Mouse (Mus musculus) erythroblast, adult 5-6 weeks (primary cell): Measurements from ENCODE around the gene Tln2. TPM values are rescaled to one million over a fixed set of nuclear protein-coding genes. Genes with fewer than 3 reads are reported as not detected.

Source experiments
- ATAC-seq: replicated peaks from 2 replicates; pipeline ENCODE4 v1.8.0; 2016; ENCODE audit warnings: moderate number of reproducible peaks, mild to moderate bottlenecking, moderate TSS enrichment, inconsistent platforms; ENCODE audit not compliant: poor library complexity, low FRiP score, severe bottlenecking
- total RNA-seq, 2 experiments: library from RNA; stranded (forward) in 1 of 2; stranded (reverse) in 1 of 2; fragments of 150-400 nt in 1 of 2; fragments of 200-764, 138-1000 nt in 1 of 2; gene quantifications; 2 replicates each; pipeline versions ENCODE4 v1.2.3 to v1.2.4; 2015 to 2017; ENCODE audit warnings: low replicate concordance in 2 of 2

The Tln2 gene
- total RNA-seq, 2 experiments from 2014 or later, result 0.51 TPM; not detected in 1

DNA sequence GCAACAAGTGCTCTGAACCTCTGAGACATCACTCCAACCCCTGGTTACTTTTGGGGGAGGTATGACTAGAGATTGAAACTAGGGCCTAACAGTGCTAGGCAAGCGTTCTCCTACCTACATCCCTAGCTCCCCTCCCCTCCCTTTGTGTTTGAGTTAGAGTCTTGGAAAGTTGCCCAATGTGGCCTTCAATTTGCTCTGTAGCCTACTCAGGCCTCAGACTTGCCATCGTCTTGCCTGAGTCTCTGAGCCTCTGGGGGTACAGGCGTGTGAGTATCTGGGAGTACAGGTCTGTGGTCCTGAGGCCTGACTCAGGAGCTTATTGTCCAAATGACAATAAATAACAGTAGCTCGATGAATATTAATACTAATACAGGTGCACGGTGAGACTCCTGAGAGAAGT is 317.8 kb downstream of the Tln2 start:
- no peak for ATAC-seq

DNA sequence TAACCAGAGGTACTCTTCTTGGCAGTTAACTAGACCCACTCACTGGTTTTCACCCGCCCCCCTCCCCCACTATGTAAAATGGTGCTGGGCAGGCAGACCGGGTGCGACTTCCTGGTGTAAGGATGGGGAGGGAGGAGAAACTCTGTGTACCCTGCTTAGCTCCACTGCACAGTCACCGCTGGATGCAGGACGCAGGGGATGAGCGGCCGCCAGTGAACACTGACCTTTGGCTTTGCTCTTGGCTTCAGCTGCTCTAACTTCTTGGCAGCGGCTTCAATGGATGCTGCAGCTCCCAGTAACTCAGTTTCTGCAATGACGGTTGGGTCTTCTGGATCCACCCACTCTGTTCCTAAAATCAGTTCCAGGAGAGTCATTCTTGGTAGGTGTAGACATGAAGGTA is 319.0 kb downstream of the Tln2 start:
- ATAC-seq, result no peak

DNA sequence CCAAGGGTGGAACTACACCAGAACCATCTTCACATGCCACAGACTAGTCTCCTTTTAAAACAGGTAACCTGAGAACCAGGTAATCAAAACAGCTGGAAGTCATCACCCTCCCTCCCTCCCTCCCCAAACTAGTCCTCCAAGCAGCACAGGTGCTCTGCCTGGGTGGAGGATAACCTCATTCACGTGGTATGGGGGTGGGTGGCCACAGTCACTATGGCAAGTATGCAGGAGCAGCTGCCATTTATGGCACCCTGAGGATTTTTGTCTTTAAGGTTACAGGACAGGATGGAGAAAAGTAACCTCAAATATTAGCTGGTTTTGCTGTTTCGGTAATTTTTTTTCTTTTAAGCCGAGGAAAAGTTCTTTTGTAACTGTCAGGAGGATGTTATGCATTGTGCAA is 322.5 kb downstream of the Tln2 start:
- no peak for ATAC-seq

DNA sequence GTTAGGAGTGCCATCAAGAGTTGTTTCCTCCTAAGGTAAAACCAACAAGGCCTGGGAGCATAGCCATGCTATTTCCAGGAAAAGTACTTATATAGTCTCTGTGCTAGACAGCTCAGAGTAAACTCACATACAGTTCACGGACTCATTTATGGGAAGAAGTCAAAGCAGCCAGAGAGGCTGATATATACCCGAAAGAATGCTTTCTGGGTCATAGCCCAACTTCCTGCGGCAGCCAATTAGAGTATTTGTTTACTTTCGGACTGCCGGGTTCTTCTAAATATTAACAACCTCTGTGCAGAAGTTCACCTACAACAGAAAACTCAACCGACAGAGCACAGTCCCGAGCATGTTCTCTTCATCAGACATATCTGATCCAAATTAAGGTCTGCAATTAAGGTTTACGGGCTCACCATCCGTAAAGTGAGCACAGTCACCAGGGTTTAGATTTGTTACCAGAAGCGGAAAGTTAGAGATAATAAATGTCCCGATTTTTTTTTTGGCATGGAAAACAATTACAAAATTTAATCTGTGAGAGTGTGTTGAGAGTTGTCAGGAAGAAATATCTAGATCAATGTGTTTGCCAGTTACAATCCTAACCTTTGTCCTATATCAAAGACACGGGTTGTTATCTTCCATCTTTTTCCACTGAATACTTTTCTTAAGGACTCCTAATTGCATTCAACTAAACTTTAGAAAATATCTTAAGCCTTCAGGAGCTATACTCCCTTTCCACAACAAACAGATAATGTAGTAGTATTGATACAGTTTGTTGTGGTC is 323.9 kb downstream of the Tln2 start:
- no peak for ATAC-seq

DNA sequence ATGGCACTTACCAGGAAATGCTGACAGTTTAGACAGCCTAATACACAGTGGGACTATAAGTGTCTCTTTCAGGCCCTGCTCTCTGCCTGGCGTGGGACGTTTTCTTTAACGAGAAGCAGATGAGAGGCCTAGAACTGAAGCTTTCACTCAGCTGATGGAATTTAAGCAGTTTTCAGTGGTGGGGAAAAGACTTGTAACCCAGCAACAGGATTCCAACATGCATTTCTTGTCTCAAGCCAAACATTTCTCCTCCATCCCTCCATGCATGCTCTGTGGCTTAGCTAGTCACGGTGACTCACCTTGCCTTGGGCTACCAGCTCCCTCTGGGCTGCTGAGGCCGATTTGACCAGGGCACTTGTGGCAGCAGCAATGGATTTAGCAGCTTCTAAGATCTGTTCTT is 330.5 kb downstream of the Tln2 start:
- ATAC-seq, result no peak

DNA sequence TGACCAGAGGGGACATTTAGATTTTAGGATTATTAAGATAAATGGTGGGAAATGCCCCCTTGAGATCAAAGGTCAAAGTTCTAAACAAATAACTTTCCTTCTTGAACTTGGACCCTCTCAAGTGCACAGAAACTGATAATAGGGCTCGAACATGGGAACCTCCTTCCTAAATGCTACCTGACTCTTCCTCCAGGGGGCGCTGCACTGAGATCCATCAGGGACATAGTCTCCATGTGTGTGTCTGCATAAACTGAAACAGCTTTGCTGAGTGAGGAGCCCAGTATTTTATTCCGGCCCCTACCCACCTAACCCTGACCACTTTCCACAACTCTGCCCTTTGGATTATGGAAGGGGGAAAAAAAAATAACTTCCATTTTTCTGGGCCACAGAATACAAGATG is 339.1 kb downstream of the Tln2 start:
- ATAC-seq, result no peak

DNA sequence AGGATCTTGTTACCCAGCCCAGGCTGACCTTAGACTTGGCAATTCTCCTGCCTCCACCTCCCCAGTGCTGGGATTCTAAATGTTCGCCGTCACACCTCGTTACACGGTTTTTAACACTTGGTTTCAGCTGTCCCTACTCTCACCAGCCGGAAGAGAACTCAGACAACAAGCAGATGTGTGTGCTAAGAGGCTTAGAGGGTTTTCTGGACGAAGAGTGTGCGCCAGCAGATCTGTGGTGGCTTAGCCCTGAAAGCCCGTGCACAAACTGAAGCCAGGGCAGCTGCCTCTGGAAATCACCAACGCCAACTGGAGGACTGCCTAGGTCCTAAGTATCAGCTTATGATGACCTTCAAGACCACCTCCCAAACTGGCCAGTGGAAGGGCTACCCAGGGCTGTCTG is 341.5 kb downstream of the Tln2 start:
- no peak for ATAC-seq

DNA sequence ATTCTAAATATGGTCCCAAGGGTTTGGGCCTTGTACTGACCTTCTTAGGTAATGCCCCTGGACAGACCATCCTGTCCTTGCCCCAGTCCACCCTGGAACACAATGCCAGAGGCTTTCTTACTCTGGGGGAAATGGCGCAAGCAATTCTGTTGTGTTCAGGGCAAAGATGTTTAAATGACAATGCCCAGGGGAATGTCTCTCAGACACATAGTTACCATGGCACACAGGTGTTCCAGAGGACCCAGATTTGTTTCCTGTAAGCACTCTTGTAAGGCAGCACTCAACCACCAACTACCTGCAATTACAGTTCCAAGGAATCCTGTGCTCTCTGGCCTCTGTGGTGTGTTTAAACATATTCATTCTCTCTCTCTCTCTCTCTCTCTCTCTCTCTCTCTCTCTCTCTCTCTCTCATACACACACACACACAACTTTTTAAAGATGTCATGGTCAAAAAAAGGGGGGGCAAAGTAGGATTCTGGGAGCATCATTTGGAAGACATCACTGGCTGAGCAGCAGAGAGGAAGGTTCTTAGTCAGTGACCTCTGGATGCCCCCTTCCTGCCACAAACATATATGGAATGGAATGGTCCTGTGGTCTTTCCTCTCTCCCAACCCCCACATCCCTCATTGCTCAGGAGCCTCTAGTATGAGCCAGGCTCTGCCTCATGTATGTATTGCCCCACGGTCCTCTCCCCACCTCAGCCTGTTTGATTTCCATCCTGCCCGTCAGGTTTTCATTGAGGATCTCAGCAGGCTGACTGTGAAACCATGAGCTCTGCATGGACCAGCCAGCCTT is 345.1 kb downstream of the Tln2 start:
- no peak for ATAC-seq

DNA sequence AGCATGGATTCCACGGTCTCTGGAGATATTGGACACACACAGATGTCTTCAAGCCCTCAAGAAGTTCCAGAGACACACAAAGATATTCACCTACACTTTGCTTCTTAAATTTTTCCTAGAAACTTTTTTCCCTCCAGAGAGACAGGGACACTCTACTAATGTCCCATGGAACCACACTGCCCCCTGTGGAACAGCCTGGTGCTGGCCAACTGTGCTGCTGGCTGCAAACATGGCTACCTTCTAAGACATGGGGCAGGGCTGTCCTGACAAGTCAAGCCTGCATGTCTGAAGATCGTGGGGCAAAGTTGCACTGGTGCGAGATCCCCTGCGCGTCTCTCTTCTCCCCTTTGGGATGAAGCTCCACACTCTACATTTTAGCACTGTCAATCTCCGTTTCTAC is 346.2 kb downstream of the Tln2 start:
- ATAC-seq, result no peak

DNA sequence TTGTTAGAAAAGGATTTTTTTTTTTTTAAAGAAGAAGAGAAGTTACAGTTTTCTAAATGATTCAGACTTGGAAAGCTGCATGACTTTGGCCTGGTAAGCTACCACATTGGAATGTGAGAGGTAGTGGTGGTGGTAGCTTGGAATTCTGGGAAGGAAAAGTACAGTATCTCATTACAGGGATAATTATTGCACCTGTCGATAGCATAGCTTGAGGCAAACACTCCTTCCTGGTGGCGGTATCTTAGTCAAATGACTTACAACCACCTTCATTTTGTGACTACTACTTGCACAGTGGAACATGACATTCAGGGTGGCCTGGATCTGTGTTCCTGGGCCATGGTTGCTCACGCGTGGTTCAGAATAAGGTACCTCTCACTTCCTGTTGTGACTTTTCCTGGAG is 348.3 kb downstream of the Tln2 start:
- ATAC-seq, result no peak

DNA sequence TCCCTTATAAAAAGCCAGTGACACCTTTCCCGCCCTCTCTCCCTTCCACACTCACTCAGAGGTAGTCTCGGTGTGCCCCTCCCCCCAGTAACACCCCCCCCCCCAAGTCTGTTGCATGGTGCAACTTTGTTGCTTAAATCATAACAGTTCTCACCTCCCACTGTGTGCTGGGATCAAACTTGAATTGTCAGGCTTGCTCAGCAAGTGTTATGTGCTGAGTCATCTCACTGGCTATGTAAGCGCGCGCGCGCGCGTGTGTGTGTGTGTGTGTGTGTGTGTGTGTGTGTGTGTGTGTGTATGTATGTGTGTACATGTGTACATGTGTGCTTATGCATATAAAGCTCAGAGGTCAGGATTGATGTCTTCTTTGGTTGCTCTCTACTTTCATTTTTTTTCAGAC is 350.1 kb downstream of the Tln2 start:
- ATAC-seq, result no peak

DNA sequence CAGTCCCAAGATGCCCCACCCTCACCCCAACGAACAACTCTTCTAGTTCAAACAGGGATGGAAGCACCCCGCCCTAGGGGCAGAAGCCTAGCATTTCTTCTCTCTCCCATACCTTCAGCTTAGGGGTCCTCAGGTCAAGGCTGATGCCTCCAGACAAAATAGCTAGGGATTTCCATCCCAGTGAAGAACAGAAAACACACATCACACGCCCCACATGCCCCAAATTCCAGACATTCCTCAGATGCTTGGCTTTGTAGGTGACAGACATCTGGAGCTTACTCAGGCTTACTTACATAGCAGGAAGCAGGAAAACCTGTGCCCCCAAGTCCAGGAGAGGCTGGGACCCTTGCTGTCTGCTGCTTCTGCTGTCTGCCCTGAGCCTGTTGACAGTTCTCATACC is 351.1 kb downstream of the Tln2 start:
- no peak for ATAC-seq

DNA sequence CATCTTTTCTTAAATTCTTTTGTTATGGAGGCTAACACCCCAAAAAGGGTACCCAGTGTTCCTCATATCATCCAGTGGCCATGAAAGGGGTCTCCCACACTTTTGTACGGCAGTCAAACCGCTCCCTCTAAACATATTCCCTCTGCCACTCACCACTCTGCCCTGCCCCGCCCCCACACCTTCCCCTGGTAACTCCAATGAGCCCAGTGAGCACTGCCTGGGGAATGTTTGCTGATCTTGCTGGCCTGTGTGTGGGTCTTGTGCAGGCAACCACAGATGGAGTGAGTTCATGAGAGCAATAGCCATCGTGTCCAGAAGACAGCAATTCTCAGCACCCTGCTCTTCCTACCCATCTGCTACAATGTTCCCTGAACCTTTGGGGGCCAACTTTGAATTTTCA is 354.3 kb downstream of the Tln2 start:
- no peak for ATAC-seq

DNA sequence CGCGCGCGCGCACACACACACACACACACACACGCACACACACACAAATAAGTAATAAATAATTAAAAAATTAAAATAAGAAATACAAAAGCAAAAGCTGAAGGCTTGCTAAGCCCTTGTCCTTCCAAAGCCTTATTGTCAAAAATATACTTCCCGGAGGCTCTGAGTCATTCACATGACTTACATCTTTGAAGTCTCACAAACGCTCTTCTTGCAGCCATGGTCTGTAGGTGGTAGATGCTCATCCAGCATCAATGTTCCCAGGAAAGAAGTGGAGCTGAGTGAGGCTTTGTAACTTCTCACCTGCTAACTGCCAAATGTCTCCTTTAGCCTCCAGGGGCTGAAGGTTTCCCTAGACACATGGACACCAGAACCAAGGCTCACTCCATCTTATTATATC is 362.9 kb downstream of the Tln2 start:
- no peak for ATAC-seq

DNA sequence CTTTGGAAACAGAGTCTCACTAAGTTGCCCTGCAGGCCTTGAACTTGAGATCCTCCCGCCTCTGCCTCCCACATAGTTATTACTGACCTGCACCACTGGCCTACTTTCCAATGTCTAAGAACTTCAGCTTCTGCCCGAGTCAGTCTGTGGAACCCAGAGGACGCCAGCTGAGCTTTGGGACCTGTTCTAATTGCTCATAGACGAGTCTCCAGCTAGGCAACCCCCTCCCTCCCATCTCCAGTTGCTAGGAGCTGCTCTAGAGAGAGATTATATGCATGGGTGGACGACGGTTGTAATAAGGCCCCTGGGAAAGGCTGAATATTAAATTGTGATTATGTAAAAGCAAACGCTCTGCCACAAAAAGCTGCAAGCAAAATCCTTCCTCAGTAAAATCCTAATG is 364.2 kb downstream of the Tln2 start:
- ATAC-seq, result no peak

DNA sequence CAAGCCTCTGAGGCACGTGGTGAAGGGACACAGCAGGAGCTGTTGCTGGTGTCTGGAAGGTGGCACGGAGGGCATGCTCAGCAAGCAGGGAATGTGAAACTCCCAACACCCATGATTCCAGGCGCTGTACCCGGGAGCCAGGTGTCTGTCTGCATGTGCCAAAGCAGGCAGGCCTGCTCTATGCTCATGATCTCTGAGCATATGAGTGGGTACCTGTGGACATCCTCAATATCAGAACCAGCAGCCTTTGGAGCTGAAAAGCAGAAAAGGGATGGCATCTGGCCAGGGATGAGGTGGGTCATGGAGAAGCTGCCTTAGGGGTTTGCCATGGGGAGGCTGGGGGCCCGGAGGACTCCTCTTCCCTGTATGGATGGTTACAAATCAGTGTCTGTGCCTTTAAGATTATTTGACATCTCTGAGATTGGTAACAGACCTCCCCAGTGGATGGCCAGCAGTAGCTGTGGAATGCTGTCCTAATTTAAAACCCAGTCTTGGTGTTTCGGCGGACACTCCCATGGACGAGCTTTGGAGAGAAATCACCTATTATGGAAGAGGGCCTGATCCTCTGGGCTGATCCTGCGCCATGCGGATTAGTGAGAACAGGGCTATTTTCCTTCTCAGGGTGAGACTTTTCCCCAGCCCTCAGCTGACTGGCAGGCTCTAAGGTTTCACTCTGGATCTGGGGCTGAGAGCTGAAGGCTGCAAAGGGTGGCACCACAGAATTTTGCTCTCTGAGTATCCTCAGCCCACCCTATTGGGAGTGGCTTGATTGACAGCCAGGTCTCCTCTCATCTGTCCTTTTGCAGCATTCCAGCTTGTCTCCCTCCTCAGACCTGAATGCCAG is 367.8 kb downstream of the Tln2 start:
- no peak for ATAC-seq

DNA sequence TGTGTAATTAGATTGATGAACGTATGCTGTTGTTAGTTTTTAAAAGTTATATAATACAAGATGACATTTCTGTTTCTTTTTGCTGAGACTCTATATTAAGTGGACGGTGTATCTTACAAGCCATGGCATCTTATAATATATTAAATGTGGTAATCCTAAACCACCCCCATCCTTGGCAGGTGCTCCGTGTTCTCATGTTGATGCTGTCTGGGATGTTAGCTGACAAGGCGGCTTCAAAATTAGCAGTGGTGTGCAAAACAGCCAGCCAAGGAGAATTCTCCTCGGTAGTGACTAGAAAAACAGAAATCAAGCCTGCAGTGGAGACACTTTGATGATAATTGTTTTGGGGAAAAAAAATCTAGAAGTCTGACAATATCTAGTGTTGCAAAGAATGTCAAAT is 371.8 kb downstream of the Tln2 start:
- ATAC-seq, result no peak

DNA sequence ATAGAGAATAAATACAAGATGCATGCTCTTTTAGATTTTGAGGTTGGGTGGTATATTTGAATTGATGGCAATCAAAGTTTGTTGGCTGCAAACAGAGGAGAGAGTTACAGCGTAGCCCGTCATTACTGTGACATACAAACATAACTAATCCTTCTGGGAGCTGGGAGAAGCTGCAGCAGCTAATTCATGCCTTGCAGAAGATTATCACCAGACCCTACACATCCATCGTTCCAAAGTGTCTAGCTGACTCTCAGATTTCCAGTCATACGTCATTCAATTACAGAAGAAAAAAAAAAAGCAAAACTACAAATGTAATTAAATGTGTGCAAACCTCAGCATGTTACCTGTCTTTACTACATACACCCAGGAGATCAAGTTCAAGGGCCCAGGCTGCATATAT is 372.3 kb downstream of the Tln2 start:
- no peak for ATAC-seq

DNA sequence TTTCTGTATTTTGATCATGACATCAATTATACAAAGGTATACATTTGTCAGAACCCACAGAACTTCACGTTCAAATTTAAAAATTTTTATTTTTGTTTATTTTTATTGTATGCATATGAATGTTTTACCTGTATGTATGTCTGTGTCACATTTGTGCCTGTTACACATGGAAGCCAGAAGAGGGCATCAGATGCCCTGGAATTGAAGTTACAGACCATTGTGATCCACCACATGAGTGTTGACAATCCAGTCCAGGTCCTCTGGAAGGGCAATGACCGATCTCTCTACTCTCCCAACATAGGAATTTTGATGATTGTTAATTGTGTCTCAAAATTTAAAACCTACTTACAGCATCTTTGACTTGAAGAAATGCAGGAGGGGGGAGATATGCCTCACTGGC is 374.9 kb downstream of the Tln2 start:
- no peak for ATAC-seq

DNA sequence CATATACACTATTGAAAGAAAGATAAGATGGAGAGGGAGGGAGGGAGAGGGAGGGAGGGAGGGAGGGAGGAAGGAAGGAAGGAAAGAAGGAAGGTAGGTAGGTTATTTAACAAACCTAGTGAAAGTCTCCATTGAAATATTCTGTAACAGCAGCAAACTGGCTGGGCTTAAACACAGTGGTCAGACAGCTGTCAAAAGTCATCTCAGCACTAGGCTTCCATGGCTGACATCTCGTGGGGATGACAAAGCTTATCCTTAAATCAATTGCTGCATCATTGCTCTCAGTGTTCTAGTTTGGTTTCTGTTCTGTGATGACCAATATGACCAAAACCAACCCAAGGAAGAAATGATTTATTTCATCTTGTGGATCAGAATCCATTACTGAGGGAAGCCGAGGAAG is 376.0 kb downstream of the Tln2 start:
- no peak for ATAC-seq

DNA sequence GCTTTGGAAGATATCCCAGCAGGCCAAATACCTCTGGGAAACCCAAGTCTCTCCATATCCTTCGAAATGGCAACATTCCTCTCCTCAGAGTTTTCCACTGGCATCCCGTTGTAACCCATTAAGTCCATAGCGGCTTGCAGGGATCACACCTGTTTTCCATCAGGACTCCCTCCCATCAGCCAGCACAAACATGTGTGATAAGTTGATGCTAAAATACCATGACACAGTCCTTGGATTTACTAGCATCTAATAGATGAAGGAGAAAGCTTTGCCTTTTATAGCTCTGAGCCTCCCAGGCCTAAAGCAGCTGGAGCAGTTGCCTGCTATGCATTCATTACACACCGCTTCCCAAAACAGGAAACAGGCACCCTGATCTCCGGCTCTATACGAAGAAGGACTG is 377.5 kb downstream of the Tln2 start:
- no peak for ATAC-seq
